Mouse (Mus musculus): ENCODE measurements around the gene Mex3b. TPM values are rescaled to one million over a fixed set of nuclear protein-coding genes. Genes with fewer than 3 reads are reported as not detected.

The Mex3b gene
- 1 to 10 TPM; 3.3 to 3.8 TPM for total RNA-seq (2023)

DNA sequence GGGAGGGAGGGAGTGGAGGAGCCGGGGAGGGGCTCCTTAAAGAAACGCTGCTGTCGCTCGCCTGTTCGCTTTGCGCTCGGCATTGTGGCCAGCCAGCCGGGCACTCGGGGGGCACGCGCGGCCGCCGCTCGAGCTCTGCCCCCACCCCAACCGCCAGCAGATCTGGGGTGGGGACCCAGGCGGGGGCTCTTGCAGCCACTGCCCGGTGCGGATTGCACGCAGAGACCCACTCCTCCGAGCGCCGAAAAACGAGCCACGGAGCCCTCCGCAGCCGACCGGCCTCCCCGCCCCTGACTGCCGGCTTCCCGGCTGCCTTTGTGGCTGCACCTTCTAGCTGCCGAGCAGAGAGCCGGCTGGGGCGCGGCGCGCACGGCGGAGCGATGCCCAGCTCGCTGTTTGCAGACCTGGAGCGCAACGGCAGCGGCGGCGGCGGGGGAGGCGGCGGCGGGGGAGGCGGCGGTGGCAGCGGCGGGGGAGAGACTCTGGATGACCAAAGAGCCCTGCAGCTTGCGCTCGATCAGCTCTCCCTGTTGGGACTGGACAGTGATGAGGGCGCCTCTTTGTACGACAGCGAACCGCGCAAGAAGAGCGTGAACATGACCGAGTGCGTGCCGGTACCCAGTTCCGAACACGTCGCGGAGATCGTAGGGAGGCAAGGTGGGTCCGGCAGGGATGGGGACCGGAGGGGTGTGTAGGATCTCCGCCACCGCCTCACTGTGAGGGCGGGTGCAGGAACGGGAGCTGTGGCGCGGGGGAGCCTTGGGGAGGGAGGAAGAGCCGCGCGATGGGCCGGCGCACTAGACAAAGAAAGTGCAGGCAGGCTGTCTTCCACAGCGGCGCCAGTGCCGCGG lies at the start of gene Mex3b:
Mex3b (plus strand) TSS at position 63 of the 851 bp plus-strand sequence.

Other genes starting within 250 kb of the Mex3b start
- gene Saxo2, start 218.8 kb upstream of the Mex3b start, total RNA-seq (2023) = under 1 TPM in 1 of 2 experiments, not detected in 1; 0.87 TPM
- 10 to 100 TPM; 30.7 to 32.4 TPM for gene Efl1, start 218.7 kb upstream of the Mex3b start, total RNA-seq (2023)

Data from B cell, adult 67 days (primary cell).